Mouse (Mus musculus) spleen, adult 10 weeks (tissue): ENCODE measurements around the gene Gm10358. TPM values are rescaled to one million over a fixed set of nuclear protein-coding genes. Genes with fewer than 3 reads are reported as not detected.

Experiments
- polyA plus RNA-seq: library from polyadenylated mRNA; stranded (reverse); fragments of 350-450 nt; fragmentation: Illumina TruSeq; extraction: RNeasy Lipid Tissue Mini Kit (QIAGEN cat#74804); gene quantifications from one replicate; pipeline ENCODE4 v1.2.3, GENCODE M21; 2015; ENCODE audit warnings: low replicate concordance; ENCODE audit not compliant: insufficient read depth

Gene Gm10358
- not detected for polyA plus RNA-seq

GRCm38 (mm10) chr8:75406489-75406888 is at the start of gene Gm10358:
TSS of gene Gm10358 (minus strand) at chr8:75406589.

GRCm38 (mm10) chr8:75448394-75448793 is 42.0 kb upstream of the Gm10358 start, which contains the start of gene Iqcm:
TSS of gene Iqcm (plus strand) at chr8:75448694.

Other genes with a start within 250 kb of the Gm10358 start
- gene Rasd2, start 192.6 kb downstream of the Gm10358 start, polyA plus RNA-seq, result 0.80 TPM
- gene Iqcm, start 42.1 kb upstream of the Gm10358 start, polyA plus RNA-seq, result not detected